Mouse (Mus musculus) liver, embryonic 11.5 days (tissue): ENCODE results near the gene Olfm3. TPM values are rescaled to one million over a fixed set of nuclear protein-coding genes. Genes with fewer than 3 reads are reported as not detected.

Experiments
- ATAC-seq: fragments of 200-750 bp; cut with Nextera tagmentation; replicated peaks from 2 replicates; pipeline ENCODE4 v1.8.0; 2017; ENCODE audit warnings: moderate number of reproducible peaks, mild to moderate bottlenecking, moderate TSS enrichment, moderate library complexity; ENCODE audit not compliant: low FRiP score
- DNase-seq: peaks from one replicate; pipeline ENCODE4 v3.0.0-alpha.2; 2017; ENCODE audit warnings: low spot score
- H3K27ac ChIP-seq: fragments of 300-500 bp; sonication (generic); 2 replicates; pipeline ENCODE4 v1.5.1; 2014; ENCODE audit warnings: mild to moderate bottlenecking, low read depth, low read length, control low read depth
- H3K27me3 ChIP-seq: fragments of 300-500 bp; sonication (generic); replicated peaks from 2 replicates; pipeline ENCODE4 v1.6.1; 2014; ENCODE audit warnings: low read length, mixed read lengths; ENCODE audit not compliant: control insufficient read depth, insufficient read depth
- H3K36me3 ChIP-seq: fragments of 300-500 bp; sonication (generic); 2 replicates; pipeline ENCODE4 v1.6.1; 2014; ENCODE audit warnings: mild to moderate bottlenecking, low read length, moderate library complexity, mixed read lengths; ENCODE audit not compliant: control insufficient read depth, insufficient read depth
- H3K4me1 ChIP-seq: fragments of 300-500 bp; sonication (generic); replicated peaks from 2 replicates; pipeline ENCODE4 v1.6.1; 2014; ENCODE audit warnings: low read length, mixed read lengths; ENCODE audit not compliant: control insufficient read depth, insufficient read depth
- H3K4me2 ChIP-seq: fragments of 300-500 bp; sonication (generic); 2 replicates; pipeline ENCODE4 v1.6.1; 2014; ENCODE audit warnings: mild to moderate bottlenecking, control low read depth, moderate library complexity
- H3K4me3 ChIP-seq: fragments of 300-500 bp; sonication (generic); 2 replicates; pipeline ENCODE4 v1.5.1; 2014; ENCODE audit warnings: low read depth, low read length, control low read depth
- H3K9ac ChIP-seq: fragments of 300-500 bp; sonication (generic); 2 replicates; pipeline ENCODE4 v1.6.1; 2014; ENCODE audit warnings: low read depth, low read length, control low read depth
- H3K9me3 ChIP-seq: fragments of 300-500 bp; sonication (generic); 2 replicates; pipeline ENCODE4 v1.6.1; 2016; ENCODE audit warnings: low read length, inconsistent platforms, mixed read lengths; ENCODE audit not compliant: control insufficient read depth
- WGBS: fragments of 180-500 bp; shearing (Covaris S2); extraction: QIAGEN DNeasy Blood & Tissue Kit; methylation state at CpG from one replicate; pipeline ENCODE4 v1.1.7; 2014; 5-methylcytosine and 5-hydroxymethylcytosine counted together
- polyA plus RNA-seq: library from polyadenylated mRNA; unstranded; fragments of >200 nt; fragmentation: Nextera tagmentation; extraction: Ambion mirVana; gene quantifications from 2 replicates; pipeline ENCODE4 v1.2.1, GENCODE M21; 2014

Olfm3 gene
- polyA plus RNA-seq, 1 experiment from 2014 or later, result 0.10 TPM

DNA sequence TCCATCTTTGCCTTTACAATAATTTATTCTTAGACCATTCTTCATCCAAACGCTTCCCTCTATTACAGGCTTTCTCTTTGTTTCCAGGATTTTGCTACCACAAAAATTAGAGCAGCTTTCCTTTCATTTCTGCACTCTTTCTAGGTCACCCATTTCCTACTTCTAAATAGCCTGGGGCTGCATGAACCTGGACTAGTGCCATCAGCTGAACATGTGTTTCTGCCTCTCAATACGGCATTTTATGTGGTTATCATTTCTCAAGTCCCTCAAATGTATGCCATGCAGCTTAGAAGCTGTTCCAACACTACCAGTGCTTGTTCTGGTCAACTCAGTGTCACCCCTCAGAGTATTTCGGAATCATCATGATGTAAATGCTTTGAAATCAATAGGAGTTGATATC is 191.6 kb downstream of the Olfm3 start:
- no peak overlapping the region for H3K27ac ChIP-seq
- H3K9ac ChIP-seq, result no peak overlapping the region
- WGBS, result 79% methylated on average over 3 of the region's 3 CpGs
- H3K4me2 ChIP-seq, result no peak overlapping the region
- H3K4me1 ChIP-seq, result no peaks in the 10 kb centered on the region
- H3K4me3 ChIP-seq, result no peak overlapping the region
- H3K27me3 ChIP-seq, result no peaks in the 10 kb centered on the region
- no peaks in the 10 kb centered on the region for H3K9me3 ChIP-seq
- H3K36me3 ChIP-seq, result no peaks in the 10 kb centered on the region
- no peak for ATAC-seq
- DNase-seq, result no peak

DNA sequence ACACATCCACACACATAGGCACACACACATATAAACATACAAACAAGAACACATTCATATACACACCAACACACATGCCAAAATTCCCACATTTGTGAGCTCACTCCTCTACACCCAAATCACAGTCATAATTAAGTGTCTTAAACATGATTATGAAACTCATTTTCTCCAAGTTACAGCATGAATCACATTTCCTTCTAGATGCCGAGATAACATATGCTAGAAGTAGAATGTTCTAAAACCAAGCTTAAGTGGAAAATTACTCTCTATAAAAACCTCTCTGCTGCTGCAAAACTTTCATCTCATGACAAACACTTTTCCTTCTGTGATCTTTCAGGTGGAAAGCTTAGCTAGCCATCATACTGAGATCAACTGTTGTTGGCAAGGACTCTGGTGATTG is 195.7 kb downstream of the Olfm3 start:
- no peak overlapping the region for H3K4me2 ChIP-seq
- H3K4me1 ChIP-seq, result no peaks in the 10 kb centered on the region
- ATAC-seq (no peak), DNase-seq (no peak)
- no peak overlapping the region for H3K9ac ChIP-seq
- H3K27ac ChIP-seq, result no peak overlapping the region
- H3K4me3 ChIP-seq, result no peak overlapping the region
- no peaks in the 10 kb centered on the region for H3K36me3 ChIP-seq
- WGBS, result 91% methylated on average over 1 of the region's 1 CpGs
- H3K9me3 ChIP-seq, result no peaks in the 10 kb centered on the region
- H3K27me3 ChIP-seq, result no peaks in the 10 kb centered on the region

GRCm38 (mm10) chr3:115104155-115104801 is 200.4 kb downstream of the Olfm3 start:
- no peak overlapping the region for H3K9ac ChIP-seq
- no peaks in the 10 kb centered on the region for H3K27me3 ChIP-seq
- H3K4me1 ChIP-seq, result no peaks in the 10 kb centered on the region
- DNase-seq (no peak), ATAC-seq (no peak)
- WGBS, result 81% methylated on average over 2 of the region's 2 CpGs
- H3K4me3 ChIP-seq, result no peak overlapping the region
- H3K27ac ChIP-seq, result no peak overlapping the region
- no peaks in the 10 kb centered on the region for H3K36me3 ChIP-seq
- no peaks in the 10 kb centered on the region for H3K9me3 ChIP-seq
- no peak overlapping the region for H3K4me2 ChIP-seq

- H3K4me1 ChIP-seq, result no peaks in the 10 kb centered on the region
- no peak overlapping the region for H3K27ac ChIP-seq
- WGBS, result 49% methylated on average over 8 of the region's 8 CpGs
- no peaks in the 10 kb centered on the region for H3K9me3 ChIP-seq
- no peaks in the 10 kb centered on the region for H3K27me3 ChIP-seq
- no peaks in the 10 kb centered on the region for H3K36me3 ChIP-seq
- H3K4me2 ChIP-seq, result no peak overlapping the region
- H3K9ac ChIP-seq, result no peak overlapping the region
- DNase-seq, result no peak
- no peak overlapping the region for H3K4me3 ChIP-seq
- no peak for ATAC-seq
Observed at GRCm38 (mm10) chr3:115104802-115105493, 201.1 kb downstream of the Olfm3 start.

GRCm38 (mm10) chr3:115145722-115146121 is 241.8 kb downstream of the Olfm3 start:
- H3K9me3 ChIP-seq, result no peaks in the 10 kb centered on the region
- no peaks in the 10 kb centered on the region for H3K4me1 ChIP-seq
- H3K27me3 ChIP-seq, result no peaks in the 10 kb centered on the region
- ATAC-seq (no peak), DNase-seq (no peak)
- no peak overlapping the region for H3K9ac ChIP-seq
- no peaks in the 10 kb centered on the region for H3K36me3 ChIP-seq
- no peak overlapping the region for H3K4me2 ChIP-seq
- WGBS, result 65% methylated on average over 2 of the region's 2 CpGs
- no peak overlapping the region for H3K27ac ChIP-seq
- no peak overlapping the region for H3K4me3 ChIP-seq

DNA sequence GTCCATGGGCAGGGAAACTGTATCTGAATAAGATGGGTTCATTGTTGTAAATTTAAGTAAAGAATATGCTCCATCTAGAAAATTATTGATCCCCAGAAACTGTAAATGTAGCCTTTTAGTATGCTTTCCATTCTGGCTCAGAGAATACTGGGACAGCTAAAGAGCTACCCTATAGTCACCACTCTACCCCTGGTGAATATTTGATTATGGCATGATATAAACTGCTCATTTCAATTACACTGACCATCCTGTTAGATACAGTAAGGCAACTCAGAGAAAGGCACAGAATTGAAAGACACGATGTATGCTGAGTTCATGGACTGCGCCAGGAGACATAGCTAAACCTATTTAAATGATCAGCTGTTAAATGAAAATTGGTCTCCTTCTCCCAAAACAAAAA is 242.4 kb downstream of the Olfm3 start:
- no peak overlapping the region for H3K9ac ChIP-seq
- DNase-seq (no peak), ATAC-seq (no peak)
- no peak overlapping the region for H3K4me3 ChIP-seq
- no peak overlapping the region for H3K4me2 ChIP-seq
- H3K27ac ChIP-seq, result no peak overlapping the region
- no peaks in the 10 kb centered on the region for H3K9me3 ChIP-seq
- H3K4me1 ChIP-seq, result no peaks in the 10 kb centered on the region
- H3K36me3 ChIP-seq, result no peaks in the 10 kb centered on the region
- no peaks in the 10 kb centered on the region for H3K27me3 ChIP-seq
- 89% methylated on average over 2 of the region's 2 CpGs for WGBS

- Histone ChIP-seq H3K4me3 (no peak overlapping the region), H3K36me3 (no peaks in the 10 kb centered on the region), H3K27ac (no peak overlapping the region), H3K27me3 (no peaks in the 10 kb centered on the region), H3K4me2 (no peak overlapping the region), H3K9ac (no peak overlapping the region), H3K4me1 (no peaks in the 10 kb centered on the region), H3K9me3 (no peaks in the 10 kb centered on the region)
- DNase-seq (no peak), ATAC-seq (no peak)
- WGBS, result 75% methylated on average over 3 of the region's 3 CpGs
Observed at GRCm38 (mm10) chr3:115158903-115159473, 255.1 kb downstream of the Olfm3 start.

DNA sequence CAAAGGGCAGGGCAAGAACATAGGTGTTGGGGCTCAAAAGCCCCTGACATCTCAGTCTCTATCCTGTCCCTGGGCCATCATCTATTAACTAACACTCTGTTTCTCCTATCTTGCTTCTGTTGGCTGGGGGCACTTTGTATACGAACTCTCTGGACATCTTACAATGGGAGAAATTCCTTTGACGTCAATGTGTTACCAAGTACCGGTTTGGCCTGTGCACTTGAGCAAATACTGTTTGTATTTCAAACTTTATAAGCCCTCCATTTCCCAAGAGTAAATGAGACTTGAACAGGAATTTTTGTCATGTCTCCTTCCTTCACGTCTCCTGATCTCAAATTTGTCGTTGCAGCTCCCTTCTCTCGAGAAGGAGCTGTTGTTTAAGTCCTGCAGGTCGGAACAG is 270.7 kb downstream of the Olfm3 start:
- ATAC-seq (no peak), DNase-seq (no peak)
- 76% methylated on average over 7 of the region's 7 CpGs for WGBS
- H3K36me3 ChIP-seq, result no peaks in the 10 kb centered on the region
- no peak overlapping the region for H3K4me3 ChIP-seq
- no peaks in the 10 kb centered on the region for H3K4me1 ChIP-seq
- no peak overlapping the region for H3K27ac ChIP-seq
- H3K27me3 ChIP-seq, result no peaks in the 10 kb centered on the region
- no peak overlapping the region for H3K9ac ChIP-seq
- H3K9me3 ChIP-seq, result no peaks in the 10 kb centered on the region
- no peak overlapping the region for H3K4me2 ChIP-seq
